Mouse (Mus musculus): Measurements from ENCODE around the gene Large1. TPM values are rescaled to one million over a fixed set of nuclear protein-coding genes. Genes with fewer than 3 reads are reported as not detected.
"Not testable (repeated sequence)": the region's sequence is repeated elsewhere in the genome, so short reads cannot be mapped to it uniquely, and the experiment has no call there.

The Large1 gene
- total RNA-seq, 2 experiments from 2014 or later = 17.7 to 19.0 TPM

- DNase-seq = peak; percentile 5
- intact Hi-C loops (cut with DNase I; ENCODE audit: low total_unique reads) = no loop called here
Measured at GRCm38 (mm10) chr8:73061410-73061809, 291.9 kb downstream of the Large1 start.

GRCm38 (mm10) chr8:73054726-73055125 is 298.6 kb downstream of the Large1 start:
- intact Hi-C loops (cut with DNase I; ENCODE audit: low total_unique reads) = no loop called here
- DNase-seq = no peak

GRCm38 (mm10) chr8:73053878-73054277 is 299.5 kb downstream of the Large1 start:
- intact Hi-C loops (cut with DNase I; ENCODE audit: low total_unique reads) = no loop called here
- no peak for DNase-seq

DNA sequence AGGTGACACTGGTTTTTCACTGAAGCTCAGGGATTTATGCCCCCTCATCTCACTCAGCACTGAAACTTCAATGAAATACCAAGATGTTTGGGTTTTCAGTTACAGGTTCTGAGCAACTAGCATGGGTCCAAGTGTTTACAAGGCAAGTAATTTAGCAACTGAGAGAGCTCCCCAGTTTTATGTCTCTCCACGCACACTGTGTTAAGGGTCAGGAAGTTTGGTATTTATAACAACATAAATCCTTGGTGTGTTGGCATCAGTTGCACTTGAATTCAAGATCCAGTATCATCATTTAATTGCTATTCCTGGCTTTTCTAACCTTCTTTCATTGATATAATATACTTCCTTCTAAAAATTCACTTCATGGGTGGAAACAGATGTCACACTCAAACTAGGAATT is 300.9 kb downstream of the Large1 start:
- no peak for DNase-seq
- intact Hi-C loops (cut with DNase I; ENCODE audit: low total_unique reads) = no loop called here

- intact Hi-C loops (cut with DNase I; ENCODE audit: low total_unique reads) = no loop called here
- no peak for DNase-seq
Measured at GRCm38 (mm10) chr8:73048136-73048535, 305.2 kb downstream of the Large1 start.

GRCm38 (mm10) chr8:73029787-73030186 is 323.6 kb downstream of the Large1 start:
- DNase-seq = no peak
- intact Hi-C loops (cut with DNase I; ENCODE audit: low total_unique reads) = no loop called here

- DNase-seq = no peak
- intact Hi-C loops (cut with DNase I; ENCODE audit: low total_unique reads) = no loop called here
Measured at GRCm38 (mm10) chr8:73018241-73018640, 335.1 kb downstream of the Large1 start.

GRCm38 (mm10) chr8:73017601-73018000 is 335.7 kb downstream of the Large1 start:
- no peak for DNase-seq
- intact Hi-C loops (cut with DNase I; ENCODE audit: low total_unique reads) = no loop called here

DNA sequence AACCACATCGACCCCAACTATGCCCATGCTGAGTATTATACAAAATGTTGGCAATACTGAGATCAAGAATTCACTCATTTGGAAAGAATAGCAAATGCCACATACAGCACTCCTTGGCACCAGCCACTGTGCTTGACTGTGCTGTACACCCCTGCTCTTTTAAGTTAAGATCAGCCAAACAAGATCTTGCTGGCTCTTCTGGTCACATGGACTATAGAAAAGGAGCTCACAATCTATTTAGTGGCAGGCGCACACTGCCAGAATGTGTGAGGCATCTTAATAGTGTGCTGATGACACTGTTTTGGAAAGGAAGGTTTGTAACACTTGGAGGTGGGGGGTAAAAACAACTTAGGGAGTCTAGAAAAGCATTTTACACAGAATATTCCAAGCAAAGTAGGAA is 337.0 kb downstream of the Large1 start:
- intact Hi-C loops (cut with DNase I; ENCODE audit: low total_unique reads) = no loop called here
- no peak for DNase-seq

GRCm38 (mm10) chr8:73007489-73007888 is 345.9 kb downstream of the Large1 start:
- DNase-seq = peak; percentile 12
- intact Hi-C loops (cut with DNase I; ENCODE audit: low total_unique reads) = no loop called here

- no peak for DNase-seq
- intact Hi-C loops (cut with DNase I; ENCODE audit: low total_unique reads) = no loop called here
Measured at GRCm38 (mm10) chr8:73003858-73004257, 349.5 kb downstream of the Large1 start.

GRCm38 (mm10) chr8:72993831-72994230 is 359.5 kb downstream of the Large1 start:
- no peak for DNase-seq
- intact Hi-C loops (cut with DNase I; ENCODE audit: low total_unique reads) = no loop called here

GRCm38 (mm10) chr8:72990425-72990824 is 362.9 kb downstream of the Large1 start:
- intact Hi-C loops (cut with DNase I; ENCODE audit: low total_unique reads) = no loop called here

GRCm38 (mm10) chr8:72982832-72983231 is 370.5 kb downstream of the Large1 start:
- intact Hi-C loops (cut with DNase I; ENCODE audit: low total_unique reads) = no loop called here
- no peak for DNase-seq

More at GRCm38 (mm10) chr8:72990425-72990824, 362.9 kb downstream of the Large1 start:
- no peak for DNase-seq

DNA sequence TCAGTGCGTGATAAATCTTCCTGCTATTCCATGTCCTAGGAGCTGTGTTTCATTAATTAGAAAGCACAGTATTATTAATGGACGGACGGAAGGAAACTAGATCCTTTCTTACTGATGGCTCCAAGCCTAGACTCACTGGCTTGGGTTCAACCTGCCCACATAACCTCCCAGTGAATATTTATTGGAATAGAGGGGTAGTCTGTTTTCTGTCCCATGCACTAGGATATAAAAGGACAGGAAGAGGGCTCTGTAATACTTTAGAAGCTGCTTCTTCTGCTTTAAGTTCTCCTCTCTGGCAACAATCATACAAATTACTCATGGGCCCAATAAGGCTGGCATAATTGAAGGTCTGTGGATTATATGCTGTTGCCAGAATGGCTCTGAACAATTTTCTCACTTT is 398.3 kb downstream of the Large1 start:
- intact Hi-C loops (cut with DNase I; ENCODE audit: low total_unique reads) = no loop called here
- DNase-seq = no peak

GRCm38 (mm10) chr8:72941393-72941792 is 411.9 kb downstream of the Large1 start:
- DNase-seq; intact Hi-C loops (cut with DNase I; ENCODE audit: low total_unique reads): not testable (repeated sequence)

GRCm38 (mm10) chr8:72919182-72919902 is 434.0 kb downstream of the Large1 start:
- intact Hi-C loops (cut with DNase I; ENCODE audit: low total_unique reads) = no loop called here
- no peak for DNase-seq

GRCm38 (mm10) chr8:72905491-72905890 is 447.8 kb downstream of the Large1 start:
- intact Hi-C loops (cut with DNase I; ENCODE audit: low total_unique reads) = no loop called here
- no peak for DNase-seq

GRCm38 (mm10) chr8:72901591-72901990 is 451.7 kb downstream of the Large1 start:
- intact Hi-C loops (cut with DNase I; ENCODE audit: low total_unique reads) = no loop called here
- DNase-seq = no peak

DNA sequence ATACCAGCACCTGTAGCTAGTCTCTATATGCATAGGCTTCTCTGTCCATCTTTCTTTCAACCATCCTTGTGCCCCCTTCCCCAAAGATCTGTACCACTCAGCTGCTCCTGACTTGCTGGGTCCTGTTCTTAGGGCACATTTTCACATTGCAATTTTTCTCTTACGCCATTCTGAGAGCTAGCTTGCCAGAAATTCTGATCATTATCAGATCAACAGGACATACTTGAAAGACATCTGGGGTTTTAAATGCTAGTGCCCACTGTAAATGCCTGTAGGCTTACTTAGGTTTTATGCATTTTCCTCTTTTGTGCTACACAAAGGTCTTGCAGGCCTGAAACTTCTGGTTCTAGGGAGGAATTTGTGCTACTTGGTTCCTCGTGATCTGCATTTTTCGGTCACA is 454.0 kb downstream of the Large1 start:
- intact Hi-C loops (cut with DNase I; ENCODE audit: low total_unique reads) = no loop called here
- no peak for DNase-seq

DNA sequence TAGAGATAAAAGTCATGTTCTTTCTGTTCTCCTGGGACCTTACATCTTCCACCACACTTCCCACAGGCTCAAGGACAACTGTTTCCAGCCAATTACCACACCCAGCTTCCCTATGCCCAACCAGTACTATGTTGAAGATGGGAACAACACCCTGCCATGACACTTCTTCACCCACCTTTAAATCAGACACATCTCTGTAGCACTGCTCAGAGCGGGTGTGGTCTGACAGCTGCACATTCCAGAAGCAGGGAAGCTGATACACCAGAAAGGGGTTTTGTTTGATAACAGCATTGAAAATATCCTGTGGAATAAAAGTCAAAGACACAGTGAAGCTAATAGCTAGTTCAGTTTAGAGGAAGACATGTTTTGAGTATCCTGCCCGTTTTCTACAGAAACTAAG is 470.3 kb downstream of the Large1 start:
- intact Hi-C loops (cut with DNase I; ENCODE audit: low total_unique reads) = no loop called here
- DNase-seq = no peak

DNA sequence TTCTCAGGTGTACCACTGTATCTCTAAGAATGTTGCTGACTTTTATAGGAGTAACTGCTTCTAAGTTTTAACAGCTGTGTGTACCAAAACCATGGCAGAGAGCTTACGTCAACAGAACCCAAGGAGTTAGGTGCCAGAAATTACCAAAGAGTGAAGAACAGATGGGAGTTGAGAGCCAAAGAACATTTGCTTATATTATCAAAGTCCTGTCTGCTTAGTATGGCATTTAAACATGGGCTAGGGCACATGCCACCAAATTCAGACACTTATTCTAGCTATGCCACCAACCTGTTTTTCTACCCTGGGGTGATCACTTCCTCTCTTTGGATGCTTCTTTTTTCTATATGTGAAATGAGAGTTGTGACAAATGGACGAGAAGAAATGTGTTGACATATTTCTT is 479.9 kb downstream of the Large1 start:
- DNase-seq = no peak
- intact Hi-C loops (cut with DNase I; ENCODE audit: low total_unique reads) = no loop called here

All from gastrocnemius, postnatal 14 days (tissue).